Mouse (Mus musculus): ENCODE data around the gene Trim7. TPM values are rescaled to one million over a fixed set of nuclear protein-coding genes. Genes with fewer than 3 reads are reported as not detected.

Gene Trim7
- total and polyA plus RNA-seq, 3 experiments, result 0.81 to 1.3 TPM; not detected in 1

DNA sequence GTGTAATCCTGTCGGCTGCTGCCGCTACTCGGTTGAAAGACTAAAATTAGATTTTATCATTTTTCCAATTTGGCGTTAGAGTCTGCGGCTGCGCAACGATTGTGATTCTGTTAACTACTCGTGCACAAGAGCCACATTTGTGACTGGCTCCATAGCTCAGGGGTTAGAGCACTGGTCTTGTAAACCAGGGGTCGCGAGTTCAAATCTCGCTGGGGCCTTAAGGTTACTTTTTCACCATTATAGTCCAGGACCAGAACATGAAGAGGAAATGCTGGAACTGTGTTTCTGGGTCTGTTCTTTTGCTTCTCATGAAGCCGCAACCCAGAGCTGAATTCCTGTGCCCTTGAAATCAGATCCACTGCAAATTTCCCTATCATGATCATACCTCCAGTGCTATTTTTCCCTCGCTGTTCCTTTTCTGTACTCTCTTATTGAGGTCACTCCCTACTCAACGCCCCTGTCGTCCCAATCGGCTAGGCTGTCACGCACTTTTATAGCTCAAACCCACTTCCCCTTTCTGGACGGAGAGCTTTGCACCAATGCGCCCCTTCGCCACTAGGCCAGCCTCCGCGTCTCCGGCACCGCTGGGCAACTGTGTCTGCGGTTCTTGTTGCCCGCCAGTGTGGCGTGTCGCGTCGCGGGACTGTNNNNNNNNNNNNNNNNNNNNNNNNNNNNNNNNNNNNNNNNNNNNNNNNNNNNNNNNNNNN is 27.7 kb downstream of the Trim7 start:
- no peaks in the 10 kb centered on the region for H3K27me3 ChIP-seq (ENCODE audit: control insufficient read depth in 1 of 2, insufficient read depth in 2 of 2, low read length in 2 of 2)

DNA sequence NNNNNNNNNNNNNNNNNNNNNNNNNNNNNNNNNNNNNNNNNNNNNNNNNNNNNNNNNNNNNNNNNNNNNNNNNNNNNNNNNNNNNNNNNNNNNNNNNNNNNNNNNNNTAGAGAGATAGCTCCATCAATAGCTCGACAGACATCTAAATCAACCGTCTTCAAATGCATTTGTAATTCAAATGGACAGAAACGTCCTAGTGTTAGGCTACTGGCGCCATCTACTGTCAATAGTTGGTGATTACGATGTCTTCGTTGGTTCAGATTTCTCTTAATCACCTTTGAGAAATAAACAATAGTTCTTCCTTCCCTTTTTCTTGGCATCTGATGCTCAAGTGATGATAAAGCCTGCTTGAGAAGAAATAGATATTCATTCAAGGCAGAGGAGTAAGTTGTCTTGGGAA is 33.1 kb downstream of the Trim7 start:
- H3K4me1 ChIP-seq (ENCODE audit: control insufficient read depth in 1 of 2, insufficient read depth in 2 of 2, low read length in 2 of 2), result 0 out of 4 replicates have a peak, but pooled peaks cover 0 to 6% of the 10 kb centered on the region in 2 experiments
- no peaks in the 10 kb centered on the region for H3K9me3 ChIP-seq (replicated peaks; ENCODE audit: insufficient read depth, low read length)
- no peak overlapping the region for H3K27ac ChIP-seq (ENCODE audit: control insufficient read depth, low read depth, low read length)
- no peak overlapping the region for H3K9ac ChIP-seq (ENCODE audit: control insufficient read depth, low read depth, low read length, poor library complexity, severe bottlenecking)
- peak; percentile 94 for DNase-seq (ENCODE audit: low read depth, low spot score)
- no peaks in the 10 kb centered on the region for H3K27me3 ChIP-seq (ENCODE audit: control insufficient read depth in 1 of 2, insufficient read depth in 2 of 2, low read length in 2 of 2)
- peak overlapping the region; percentile 4 to 36; a peak in 3 of 4 replicates for H3K4me3 ChIP-seq (ENCODE audit: control insufficient read depth in 1 of 2, insufficient read depth in 1 of 2, low read depth in 2 of 2, low read length in 2 of 2)
- H3K36me3 ChIP-seq (ENCODE audit: control insufficient read depth in 1 of 2, insufficient read depth in 2 of 2, low read length in 2 of 2), result peaks cover 0 to 4% of the 10 kb centered on the region in 2 experiments; a peak in 1 of 4 replicates
- no peaks in the 10 kb centered on the region for H3K79me2 ChIP-seq (ENCODE audit: control insufficient read depth, insufficient read depth, low read length, poor library complexity)
- TF ChIP-seq EP300 (IDR thresholded peaks at IDR 0.05; ENCODE audit: low read depth in 1 of 2, low read length in 2 of 2) (peak; percentile 37 to 54; a peak in 1 of 4 replicates), HCFC1 (IDR thresholded peaks at IDR 0.05; ENCODE audit: low read depth, low read length) (peak; percentile 58; the same call in 1 of the 2 replicates), TCF12 (IDR thresholded peaks at IDR 0.05; ENCODE audit: low read depth, low read length) (peak; percentile 56; the same call in 1 of the 2 replicates), CHD1 (IDR thresholded peaks at IDR 0.05; ENCODE audit: low read depth, low read length) (no peak), MAFK (IDR thresholded peaks at IDR 0.05; ENCODE audit: borderline replicate concordance, low read depth, low read length) (0 out of 2 replicates have a peak, but pooled peaks have one; percentile 29), GATA1 (IDR thresholded peaks at IDR 0.05; ENCODE audit: low read depth, low read length) (peak; percentile 56; the same call in 1 of the 2 replicates), BHLHE40 (IDR thresholded peaks at IDR 0.05; ENCODE audit: borderline replicate concordance, low read depth, low read length) (peak; percentile 68), ELF1 (IDR thresholded peaks at IDR 0.05; ENCODE audit: low read depth, low read length) (no peak), JUND (IDR thresholded peaks at IDR 0.05; ENCODE audit: low read depth, low read length) (peak; percentile 78; the same call in 1 of the 2 replicates), CHD2 (IDR thresholded peaks at IDR 0.05; ENCODE audit: low read length) (no peak), POLR2A (IDR thresholded peaks at IDR 0.05; ENCODE audit: control insufficient read depth in 1 of 2, insufficient read depth in 1 of 2, low read depth in 1 of 2, low read length in 2 of 2, poor library complexity in 1 of 2) (no peak), POLR2AphosphoS2 (IDR thresholded peaks at IDR 0.05; ENCODE audit: low read length) (no peak), MEF2A (IDR thresholded peaks at IDR 0.05; ENCODE audit: extremely low read depth, insufficient replicate concordance, low read depth, low read length, poor library complexity, severe bottlenecking) (no peak), RAD21 (IDR thresholded peaks at IDR 0.05; ENCODE audit: low read depth, low read length) (no peak; the same call in none of the 2 replicates), TAL1 (IDR thresholded peaks at IDR 0.05; ENCODE audit: low read length) (no peak), MAX (IDR thresholded peaks at IDR 0.05; ENCODE audit: low read length) (peak; percentile 78), RCOR1 (IDR thresholded peaks at IDR 0.05; ENCODE audit: low read depth, low read length) (peak; percentile 84), UBTF (IDR thresholded peaks at IDR 0.05; ENCODE audit: borderline replicate concordance, insufficient read depth, low read depth, low read length) (no peak)

More for the DNA sequence above, 27.7 kb downstream of the Trim7 start:
- H3K4me1 ChIP-seq (ENCODE audit: control insufficient read depth in 1 of 2, insufficient read depth in 2 of 2, low read length in 2 of 2), result 0 out of 4 replicates have a peak, but pooled peaks cover 0 to 6% of the 10 kb centered on the region in 2 experiments
- peaks cover 0 to 4% of the 10 kb centered on the region in 2 experiments; a peak in 1 of 4 replicates for H3K36me3 ChIP-seq (ENCODE audit: control insufficient read depth in 1 of 2, insufficient read depth in 2 of 2, low read length in 2 of 2)
- peak overlapping the region; percentile 67 for H3K9ac ChIP-seq (ENCODE audit: control insufficient read depth, low read depth, low read length, poor library complexity, severe bottlenecking)
- no peaks in the 10 kb centered on the region for H3K9me3 ChIP-seq (replicated peaks; ENCODE audit: insufficient read depth, low read length)
- peak overlapping the region; percentile 56 to 81 for H3K4me3 ChIP-seq (ENCODE audit: control insufficient read depth in 1 of 2, insufficient read depth in 1 of 2, low read depth in 2 of 2, low read length in 2 of 2)
- TF ChIP-seq RCOR1 (IDR thresholded peaks at IDR 0.05; ENCODE audit: low read depth, low read length) (no peak), TAL1 (IDR thresholded peaks at IDR 0.05; ENCODE audit: low read length) (no peak; the same call in 1 of the 2 replicates), MEF2A (IDR thresholded peaks at IDR 0.05; ENCODE audit: extremely low read depth, insufficient replicate concordance, low read depth, low read length, poor library complexity, severe bottlenecking) (no peak), CTCF (IDR thresholded peaks at IDR 0.05 in 2 of 3, conservative IDR thresholded peaks at IDR 0.05 in 1 of 3; ENCODE audit: control insufficient read depth in 1 of 3, insufficient read depth in 1 of 3, low read depth in 2 of 3, low read length in 3 of 3, poor library complexity in 1 of 3, severe bottlenecking in 1 of 3) (peak; percentile 13 to 32 (median 20); a peak in 3 of 6 replicates), CHD2 (IDR thresholded peaks at IDR 0.05; ENCODE audit: low read length) (no peak), JUND (IDR thresholded peaks at IDR 0.05; ENCODE audit: low read depth, low read length) (no peak), UBTF (IDR thresholded peaks at IDR 0.05; ENCODE audit: borderline replicate concordance, insufficient read depth, low read depth, low read length) (no peak), MXI1 (IDR thresholded peaks at IDR 0.05; ENCODE audit: low read depth, low read length) (peak; percentile 54), HCFC1 (IDR thresholded peaks at IDR 0.05; ENCODE audit: low read depth, low read length) (peak; percentile 61; the same call in 1 of the 2 replicates), GATA1 (IDR thresholded peaks at IDR 0.05; ENCODE audit: low read depth, low read length) (peak; percentile 73), EP300 (IDR thresholded peaks at IDR 0.05; ENCODE audit: low read depth in 1 of 2, low read length in 2 of 2) (no peak), MAFK (IDR thresholded peaks at IDR 0.05; ENCODE audit: borderline replicate concordance, low read depth, low read length) (peak; percentile 100), SIN3A (IDR thresholded peaks at IDR 0.05; ENCODE audit: low read length) (peak; percentile 74), ELF1 (IDR thresholded peaks at IDR 0.05; ENCODE audit: low read depth, low read length) (peak; percentile 91; the same call in 1 of the 2 replicates), POLR2AphosphoS2 (IDR thresholded peaks at IDR 0.05; ENCODE audit: low read length) (no peak), TBP (IDR thresholded peaks at IDR 0.05; ENCODE audit: low read depth, low read length) (peak; percentile 100), SMC3 (IDR thresholded peaks at IDR 0.05; ENCODE audit: low read depth, low read length) (0 out of 2 replicates have a peak, but pooled peaks have one; percentile 7), MYB (IDR thresholded peaks at IDR 0.05; ENCODE audit: low read depth, low read length) (no peak), E2F4 (IDR thresholded peaks at IDR 0.05; ENCODE audit: borderline replicate concordance, low read depth, low read length) (peak; percentile 78; the same call in 1 of the 2 replicates), TCF12 (IDR thresholded peaks at IDR 0.05; ENCODE audit: low read depth, low read length) (0 out of 2 replicates have a peak, but pooled peaks have one; percentile 15), RAD21 (IDR thresholded peaks at IDR 0.05; ENCODE audit: low read depth, low read length) (no peak), BHLHE40 (IDR thresholded peaks at IDR 0.05; ENCODE audit: borderline replicate concordance, low read depth, low read length) (no peak), KAT2A (conservative IDR thresholded peaks at IDR 0.05; ENCODE audit: low read depth, low read length) (no peak; the same call in 1 of the 2 replicates), MAX (IDR thresholded peaks at IDR 0.05; ENCODE audit: low read length) (no peak), ZKSCAN1 (IDR thresholded peaks at IDR 0.05; ENCODE audit: low read depth, low read length) (no peak), NRF1 (IDR thresholded peaks at IDR 0.05; ENCODE audit: insufficient read depth, low read depth, low read length, poor library complexity, severe bottlenecking) (peak; percentile 79)
- DNase-seq (ENCODE audit: low read depth, low spot score), result peak; percentile 93
- peak overlapping the region; percentile 29 for H3K27ac ChIP-seq (ENCODE audit: control insufficient read depth, low read depth, low read length)
- H3K79me2 ChIP-seq (ENCODE audit: control insufficient read depth, insufficient read depth, low read length, poor library complexity), result no peaks in the 10 kb centered on the region; the same call in 1 of the 2 replicates
